Mouse (Mus musculus) kidney, postnatal 4 days (tissue): ENCODE data around the gene Tsc22d1.

Source experiments
- DNase-seq, 2 experiments: peaks; one replicate each; pipeline ENCODE4 v3.0.0; 2021; ENCODE audit warnings: mixed read lengths in 2 of 2

The Tsc22d1 gene

DNA sequence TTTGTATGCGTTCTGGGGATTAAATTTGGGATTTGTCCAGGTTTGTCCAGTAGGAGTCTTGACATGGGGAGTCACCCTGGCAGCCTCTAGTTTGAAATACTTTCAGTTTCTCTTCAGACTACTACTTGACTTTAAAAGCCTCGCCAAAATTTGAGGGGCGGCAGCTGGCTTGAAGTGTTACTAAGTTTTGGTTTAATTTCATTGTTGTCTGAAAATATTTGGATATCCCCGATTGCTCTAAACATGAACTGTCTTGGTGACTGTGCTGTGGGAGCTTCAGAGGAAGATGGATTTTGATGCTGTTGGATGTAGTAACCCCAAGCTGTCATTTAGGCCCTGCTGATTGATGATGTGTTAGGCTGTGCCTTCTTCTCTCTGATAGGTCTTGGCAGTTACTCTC is 34.2 kb downstream of the Tsc22d1 start:
- peak; percentile 69 to 70 for DNase-seq

DNA sequence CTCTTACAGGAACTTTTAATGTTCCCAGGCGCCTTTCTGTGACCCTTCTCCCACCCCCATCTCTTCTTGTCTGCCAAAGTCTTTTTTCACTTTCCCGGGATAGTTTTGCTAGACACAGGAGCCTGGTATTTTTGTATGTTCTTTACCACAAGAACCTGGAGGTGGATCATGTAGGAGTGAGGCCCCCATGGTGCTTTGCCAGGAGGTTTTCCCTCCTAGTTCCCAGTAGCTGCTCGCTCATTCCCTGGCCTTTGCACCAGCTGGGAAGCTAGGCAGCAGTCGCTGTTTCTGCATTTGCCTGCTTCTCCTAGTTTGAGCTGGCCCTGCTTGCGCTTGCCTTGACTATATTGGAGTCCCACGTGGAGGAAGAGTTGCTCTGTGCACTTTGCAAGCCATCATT is 36.2 kb downstream of the Tsc22d1 start:
- DNase-seq = no peak

GRCm38 (mm10) chr14:76452751-76453360 is 38.1 kb downstream of the Tsc22d1 start:
- DNase-seq = no peak

DNA sequence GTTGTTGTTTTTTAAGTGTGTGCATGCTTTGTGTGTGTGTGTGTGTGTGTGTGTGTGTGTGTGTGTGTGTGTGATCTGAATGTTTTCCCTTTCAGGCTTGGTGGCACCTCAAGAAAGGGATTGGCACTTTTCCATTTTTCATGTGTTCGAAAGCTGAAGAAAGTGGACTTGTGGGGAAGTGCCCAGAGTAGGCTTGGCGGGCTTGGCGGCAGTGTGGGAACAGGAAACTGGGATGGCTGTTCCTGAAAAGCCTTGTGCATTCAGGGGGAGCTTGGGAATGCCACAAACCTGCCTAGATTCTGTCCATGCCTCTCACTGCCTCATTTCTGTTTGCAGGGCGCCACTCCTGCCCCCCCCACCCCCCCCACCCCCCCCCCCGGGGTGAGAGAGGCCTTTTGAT is 39.9 kb downstream of the Tsc22d1 start:
- no peak for DNase-seq

DNA sequence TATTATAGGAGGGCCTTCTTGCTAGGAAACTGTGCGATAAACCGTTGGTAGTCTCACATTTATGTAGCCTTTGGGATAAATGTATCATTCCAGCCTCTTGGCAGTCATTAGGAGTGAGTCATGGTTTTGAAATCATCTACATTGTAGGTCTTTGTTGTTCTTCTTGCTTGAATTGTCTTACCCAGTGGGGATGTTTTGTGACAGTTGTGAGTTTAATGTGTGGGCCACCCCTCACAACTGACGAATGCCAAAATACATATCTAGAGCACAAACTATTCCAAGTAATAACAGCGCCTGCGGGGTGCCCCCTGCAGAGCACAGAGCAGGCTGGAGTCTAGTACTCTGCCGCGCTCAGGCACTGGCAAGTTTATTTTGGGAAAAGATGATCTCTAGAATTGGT is 40.4 kb downstream of the Tsc22d1 start:
- no peak for DNase-seq

DNA sequence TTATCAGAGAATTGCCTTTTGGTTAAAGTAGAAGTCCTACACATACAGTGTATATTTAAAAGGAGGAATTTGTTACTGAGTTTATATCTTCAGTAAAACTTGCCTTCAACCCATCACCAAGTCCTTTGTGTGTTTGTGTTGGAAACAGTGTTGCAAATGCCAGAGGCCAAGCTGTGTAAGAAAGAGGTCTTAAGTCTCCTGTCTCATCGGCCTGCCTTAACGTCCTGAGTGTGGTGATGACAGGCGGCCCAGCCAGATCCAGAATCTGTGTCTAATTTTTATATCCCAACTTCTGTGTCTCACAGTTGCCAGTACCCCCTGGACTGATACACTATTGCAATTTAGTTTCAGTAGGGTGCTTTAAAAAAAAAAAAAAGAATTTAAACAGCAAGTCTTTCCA is 42.9 kb downstream of the Tsc22d1 start:
- no peak for DNase-seq

DNA sequence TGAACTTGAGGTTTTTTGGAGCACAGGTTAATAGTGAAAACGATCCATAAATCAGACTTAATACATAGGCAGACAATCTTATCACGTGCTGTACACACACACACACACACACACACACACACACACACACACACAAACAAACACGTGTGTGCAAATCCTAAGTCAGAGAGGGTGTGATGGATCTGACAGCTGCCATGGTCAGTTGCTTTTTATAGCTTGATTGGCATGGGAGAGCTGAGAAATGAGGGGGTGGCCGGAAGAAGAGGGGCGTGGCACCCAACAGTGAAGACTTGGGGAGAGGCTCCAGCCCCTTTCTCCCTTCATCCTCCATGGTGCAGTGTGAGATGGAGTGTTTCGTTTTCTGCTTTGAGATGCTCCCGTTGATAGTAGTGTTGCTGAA is 45.4 kb downstream of the Tsc22d1 start:
- DNase-seq = no peak

- no peak for DNase-seq
Measured at GRCm38 (mm10) chr14:76461182-76461775, 46.5 kb downstream of the Tsc22d1 start.

- DNase-seq = no peak
Measured at GRCm38 (mm10) chr14:76463414-76464098, 48.8 kb downstream of the Tsc22d1 start.

DNA sequence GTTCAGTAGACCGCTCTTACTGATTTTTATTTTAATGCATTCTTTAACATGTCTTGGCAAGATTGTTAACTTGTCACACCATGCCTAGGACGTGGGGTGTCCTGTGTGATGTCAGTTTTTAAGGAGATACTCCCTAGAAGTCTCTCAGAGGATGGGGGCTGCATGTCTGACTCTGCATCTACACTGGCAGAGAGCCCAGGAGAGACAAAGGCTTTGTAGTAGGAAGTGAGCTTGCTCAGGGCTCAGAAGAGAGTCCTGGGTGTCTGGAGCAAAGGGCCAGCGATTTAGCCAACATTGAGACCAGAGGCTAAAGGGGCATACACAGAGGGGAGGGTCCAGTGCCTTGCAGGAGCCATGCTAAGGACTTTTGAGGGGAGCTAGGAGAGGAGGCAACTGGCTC is 50.2 kb downstream of the Tsc22d1 start:
- no peak for DNase-seq

DNA sequence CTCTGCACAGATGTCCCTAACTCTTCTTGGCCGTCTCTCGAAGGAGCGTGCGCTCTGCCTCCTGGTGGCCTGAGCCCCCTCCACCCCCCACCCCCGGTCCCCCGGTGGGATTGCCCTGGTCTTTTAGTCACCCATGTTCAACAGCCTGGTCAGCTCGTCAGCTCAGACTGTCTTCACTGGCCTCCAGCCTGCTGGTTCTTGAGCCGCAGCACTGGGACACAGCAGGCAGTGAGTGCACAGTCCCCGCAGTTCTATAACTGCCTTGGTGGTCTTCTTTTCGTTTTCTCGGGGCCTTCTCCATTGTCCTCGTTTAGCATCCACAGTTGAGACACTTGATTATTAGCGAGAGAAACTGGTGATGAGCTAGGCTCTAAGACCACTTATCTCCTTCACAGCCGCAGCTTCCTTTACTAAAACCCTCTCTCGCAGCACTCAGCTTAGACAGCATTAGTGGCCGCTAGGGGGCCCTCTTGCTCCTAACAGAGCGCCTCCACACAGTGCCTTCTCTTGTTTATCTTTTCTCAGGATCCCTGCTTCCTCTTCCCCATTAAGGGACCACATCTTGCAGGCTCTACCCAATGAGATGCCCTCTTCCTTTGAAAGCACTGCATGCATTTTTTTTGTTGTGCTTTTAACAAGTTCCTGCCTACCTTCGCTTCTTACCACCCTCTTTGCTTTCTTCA is 52.0 kb downstream of the Tsc22d1 start:
- peak; percentile 92 to 93 for DNase-seq

DNA sequence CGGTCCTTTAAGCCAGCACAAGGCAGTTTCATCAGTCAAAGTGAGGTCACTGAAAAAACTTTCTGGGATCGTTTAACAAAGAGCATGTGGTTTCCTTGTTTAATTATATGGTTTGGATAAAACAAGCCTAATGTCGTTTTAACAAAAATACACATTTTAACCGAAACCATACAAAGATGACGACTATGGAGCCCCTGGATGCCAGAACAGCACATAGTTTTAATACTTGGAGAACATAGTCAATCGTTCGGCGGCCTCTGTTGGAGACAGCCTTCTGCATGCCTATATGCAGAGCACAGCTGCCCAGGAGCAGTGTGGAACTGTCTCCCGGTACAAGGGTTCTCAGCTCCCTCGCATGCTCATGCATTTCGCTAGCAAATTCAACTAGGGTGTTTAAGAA is 53.2 kb downstream of the Tsc22d1 start:
- DNase-seq = no peak

DNA sequence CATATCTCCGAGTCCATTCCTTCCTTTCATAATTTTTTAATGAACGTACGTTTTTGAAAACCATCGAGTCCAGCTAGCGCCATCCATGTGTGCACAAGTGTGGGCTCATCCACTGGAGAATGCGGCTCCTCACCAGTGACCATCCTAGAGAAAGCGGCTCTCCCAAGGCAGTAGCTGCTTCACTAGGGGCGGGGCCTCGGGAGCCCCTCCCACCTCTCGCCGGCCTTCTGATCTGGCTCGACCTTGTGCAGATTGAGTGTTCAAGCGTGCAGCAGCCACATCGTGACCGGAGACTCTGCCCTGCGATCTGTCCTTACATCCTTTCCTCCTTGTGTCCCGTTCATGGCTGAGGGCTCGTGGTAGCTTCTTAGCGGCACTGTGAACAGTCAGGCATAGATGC is 56.5 kb downstream of the Tsc22d1 start:
- DNase-seq = peak in 1 of 2 experiments; percentile 57

DNA sequence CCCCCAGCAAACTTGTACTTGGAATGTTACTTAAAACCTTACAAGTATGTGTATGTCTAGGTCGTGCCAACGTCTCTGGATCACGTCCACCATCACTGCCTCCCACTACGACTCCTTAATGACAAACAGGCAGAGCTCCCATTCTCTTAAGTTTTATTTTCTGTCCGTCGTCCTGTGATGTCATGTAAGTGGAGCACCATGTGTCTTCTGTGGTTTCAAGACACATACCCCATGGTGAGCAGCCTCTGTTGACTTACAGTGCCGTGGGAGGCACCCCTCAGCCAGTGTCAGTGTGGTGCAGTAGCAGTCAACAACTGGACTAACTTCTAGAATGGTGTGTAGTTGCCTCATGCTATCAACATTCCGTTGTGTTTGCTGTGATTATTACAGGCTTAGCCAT is 57.7 kb downstream of the Tsc22d1 start:
- no peak for DNase-seq

DNA sequence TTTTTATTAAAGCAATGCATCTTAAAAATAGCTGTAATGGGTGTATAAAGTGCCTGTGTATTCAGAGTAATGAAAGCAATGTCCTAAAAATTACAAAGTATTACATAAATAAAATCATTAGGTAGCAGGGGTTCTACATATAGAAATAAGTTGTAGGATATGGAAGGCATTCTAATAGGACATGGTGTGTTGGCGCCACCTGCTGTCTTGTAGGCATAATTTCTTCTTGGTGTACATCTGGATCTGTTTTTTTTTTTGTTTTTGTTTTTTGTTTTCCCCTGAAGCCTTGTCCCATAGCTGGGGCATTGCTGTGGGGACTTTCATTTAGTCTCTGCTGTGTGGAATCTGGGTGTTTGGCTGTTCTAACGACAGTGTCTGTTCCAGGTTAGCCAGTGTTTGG is 58.6 kb downstream of the Tsc22d1 start:
- DNase-seq = peak; percentile 69 to 76

DNA sequence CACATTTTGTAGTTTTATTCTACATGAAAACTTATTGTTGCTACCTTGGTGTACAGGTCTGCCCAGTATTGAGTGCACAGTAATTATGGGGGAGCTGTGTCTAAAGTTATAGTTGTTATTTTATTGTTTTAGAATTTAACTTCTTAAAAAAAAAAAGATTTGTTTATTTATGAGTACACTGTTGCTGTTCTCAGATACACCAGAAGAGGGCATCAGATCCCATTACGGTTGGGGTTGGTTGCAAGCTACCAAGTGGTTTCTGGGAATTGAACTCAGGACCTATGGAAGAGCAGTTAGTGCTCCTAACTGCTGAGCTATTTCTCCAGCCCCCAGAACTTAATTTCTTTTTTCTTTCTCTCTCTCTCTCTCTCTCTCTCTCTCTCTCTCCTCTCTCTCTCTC is 59.4 kb downstream of the Tsc22d1 start:
- DNase-seq = no peak

DNA sequence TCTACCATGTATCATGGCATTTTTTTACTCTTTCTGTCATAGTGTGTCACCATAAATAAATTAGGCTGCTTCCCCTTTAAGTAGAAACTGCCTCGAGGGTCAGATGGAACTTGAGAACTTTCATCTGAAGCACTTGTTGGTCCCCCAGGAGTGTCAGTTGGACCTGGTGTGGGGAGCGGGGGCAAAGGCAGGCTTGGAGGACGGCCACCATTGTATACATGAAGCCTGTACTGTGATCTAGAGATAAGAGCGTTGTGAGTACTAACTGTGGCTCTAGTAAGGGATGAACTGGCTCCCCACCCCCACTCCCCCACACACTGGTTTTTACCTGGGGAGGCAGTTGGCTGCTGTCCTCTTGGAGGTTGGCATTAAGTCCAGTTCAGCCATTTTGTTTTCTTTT is 62.0 kb downstream of the Tsc22d1 start:
- no peak for DNase-seq

- DNase-seq = no peak
Measured at GRCm38 (mm10) chr14:76478076-76478475, 63.3 kb downstream of the Tsc22d1 start.

- peak in 1 of 2 experiments; percentile 30 for DNase-seq
Measured at GRCm38 (mm10) chr14:76478616-76479015, 63.9 kb downstream of the Tsc22d1 start.

DNA sequence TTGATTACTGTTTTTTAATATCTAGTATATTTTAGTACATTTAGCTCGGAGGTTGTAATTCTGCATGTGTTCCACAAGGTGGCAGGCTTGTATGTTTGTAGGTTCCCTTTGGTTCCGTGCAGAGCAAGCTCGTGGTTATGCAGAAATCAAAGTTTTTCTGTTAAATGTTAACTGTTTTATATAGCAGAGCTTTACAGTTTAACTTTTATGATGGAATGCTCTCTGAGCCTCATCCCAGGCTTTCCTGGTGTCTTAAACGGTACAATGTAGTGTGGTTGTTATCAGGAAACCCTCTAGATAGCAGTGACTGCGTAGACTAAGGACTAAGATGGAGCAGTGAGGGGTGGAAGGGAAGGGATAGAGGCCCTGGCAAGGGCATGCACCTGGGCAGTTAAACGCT is 65.1 kb downstream of the Tsc22d1 start:
- peak in 1 of 2 experiments; percentile 49 for DNase-seq

GRCm38 (mm10) chr14:76480507-76480906 is 65.7 kb downstream of the Tsc22d1 start:
- peak in 1 of 2 experiments; percentile 21 for DNase-seq

DNA sequence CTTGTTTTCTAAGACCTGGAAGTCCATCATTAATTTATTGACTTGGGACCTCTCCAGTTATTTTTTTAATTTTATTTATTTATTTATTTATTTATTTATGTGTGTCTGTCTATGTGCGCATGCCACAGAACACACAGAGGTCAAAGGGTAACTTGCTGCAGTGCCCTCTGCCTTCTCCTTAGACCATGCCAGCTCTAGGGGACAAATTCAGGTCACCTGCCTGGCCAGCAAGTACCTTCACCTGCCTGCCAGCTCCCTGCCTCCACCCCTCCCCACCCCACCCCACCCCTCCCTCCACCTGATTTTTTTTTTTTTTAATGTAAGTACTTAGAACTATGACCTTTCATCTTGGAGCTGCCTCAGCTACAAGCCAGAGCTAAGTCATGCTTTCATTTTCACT is 68.9 kb downstream of the Tsc22d1 start:
- DNase-seq = no peak

DNA sequence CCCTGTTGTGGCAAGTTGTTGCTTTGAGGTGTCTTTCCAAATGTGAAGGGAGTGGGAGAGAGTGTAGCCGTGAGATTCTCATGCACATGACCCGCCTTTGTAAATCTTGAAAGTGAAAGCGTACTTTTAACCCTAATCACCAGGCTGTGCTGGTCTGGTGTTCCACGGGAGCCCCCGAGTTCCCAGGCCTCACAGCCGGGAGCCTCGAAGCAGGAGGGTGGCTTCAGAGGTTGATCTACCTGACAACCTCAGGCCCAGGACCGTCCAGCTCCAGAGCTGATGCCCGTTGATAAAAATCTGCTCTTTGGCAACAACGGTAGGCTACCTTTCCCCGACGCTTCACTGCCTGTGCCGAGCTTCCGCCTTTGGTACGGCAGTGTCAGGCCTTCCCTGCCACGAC is 72.8 kb downstream of the Tsc22d1 start:
- DNase-seq = no peak
